Mouse (Mus musculus) cortical plate, adult 2 months (tissue): Measurements from ENCODE around the gene Fam110a.

Experiments used
- CTCF ChIP-seq: fragments of 200-500 bp; IDR thresholded peaks from 2 replicates; pipeline ENCODE4 v1.5.1; 2011; ENCODE audit warnings: mild to moderate bottlenecking, control low read depth, low read length; ENCODE audit not compliant: insufficient read depth; ENCODE audit errors: extremely low read depth
- POLR2A ChIP-seq: fragments of 200-500 bp; IDR thresholded peaks from 2 replicates; pipeline ENCODE4 v1.6.1; 2011; ENCODE audit warnings: mild to moderate bottlenecking, low read length, control low read depth; ENCODE audit not compliant: insufficient read depth; ENCODE audit errors: extremely low read depth

GRCm38 (mm10) chr2:151971748-151972147, 8.3 kb downstream of the Fam110a start:
- no peak for TF ChIP-seq CTCF
- TF ChIP-seq POLR2A, result no peak
